Mouse (Mus musculus) heart, embryonic 12.5 days (tissue): ENCODE measurements at regions not wholly inside any gene's neighbourhood (a gene's known extent, or its start where the extent isn't known, plus 50 kb on each side); places are given as distances from the start of the nearest gene placed in this dataset.
A peak's percentile ranks its signal among the peaks of the same experiment; 100 is the strongest.

Experiments
- ATAC-seq: fragments of 200-750 bp; cut with Nextera tagmentation; 2 replicates; pipeline ENCODE4 v1.8.0; 2017; ENCODE audit warnings: moderate TSS enrichment, moderate library complexity; ENCODE audit not compliant: insufficient number of reproducible peaks, low FRiP score
- H3K27ac ChIP-seq: fragments of 300-500 bp; sonication (generic); 2 replicates; pipeline ENCODE4 v1.5.1; 2016; ENCODE audit warnings: mild to moderate bottlenecking, moderate library complexity; ENCODE audit not compliant: poor library complexity, severe bottlenecking
- H3K27me3 ChIP-seq: fragments of 300-500 bp; sonication (generic); replicated peaks from 2 replicates; pipeline ENCODE4 v1.6.1; 2016; ENCODE audit warnings: mild to moderate bottlenecking, moderate library complexity
- H3K36me3 ChIP-seq: fragments of 300-500 bp; sonication (generic); 2 replicates; pipeline ENCODE4 v1.6.1; 2016; ENCODE audit warnings: mild to moderate bottlenecking, moderate library complexity
- H3K4me1 ChIP-seq: fragments of 300-500 bp; sonication (generic); replicated peaks from 2 replicates; pipeline ENCODE4 v1.6.1; 2016; ENCODE audit warnings: mild to moderate bottlenecking
- H3K4me2 ChIP-seq: fragments of 300-500 bp; sonication (generic); 2 replicates; pipeline ENCODE4 v1.6.1; 2016; ENCODE audit warnings: mild to moderate bottlenecking, moderate library complexity
- H3K4me3 ChIP-seq: fragments of 300-500 bp; sonication (generic); 2 replicates; pipeline ENCODE4 v1.5.1; 2016; ENCODE audit warnings: mild to moderate bottlenecking
- H3K9ac ChIP-seq: fragments of 300-500 bp; sonication (generic); 2 replicates; pipeline ENCODE4 v1.6.1; 2016; ENCODE audit warnings: mild to moderate bottlenecking, moderate library complexity
- H3K9me3 ChIP-seq: fragments of 300-500 bp; sonication (generic); replicated peaks from 2 replicates; pipeline ENCODE4 v1.6.1; 2016; ENCODE audit warnings: mild to moderate bottlenecking, moderate library complexity
- WGBS: fragments of 180-500 bp; shearing (Covaris S2); methylation state at CpG from one replicate; pipeline ENCODE4 v1.1.7; 2016; 5-methylcytosine and 5-hydroxymethylcytosine counted together

GRCm38 (mm10) chr15:33924094-33924890 lies 433.4 kb downstream of the 9430069I07Rik start:
- Histone ChIP-seq H3K4me1 (no peaks in the 10 kb centered on the region), H3K9me3 (no peaks in the 10 kb centered on the region), H3K36me3 (no peaks in the 10 kb centered on the region), H3K27ac (no peak overlapping the region), H3K4me3 (no peak overlapping the region), H3K27me3 (no peaks in the 10 kb centered on the region), H3K9ac (no peak overlapping the region), H3K4me2 (no peak overlapping the region)
- no peak for ATAC-seq
- WGBS, result 75% methylated on average over 5 of the region's 5 CpGs

GRCm38 (mm10) chr15:33914891-33915290 lies 442.8 kb downstream of the 9430069I07Rik start:
- Histone ChIP-seq H3K36me3 (no peaks in the 10 kb centered on the region), H3K4me2 (no peak overlapping the region), H3K9me3 (no peaks in the 10 kb centered on the region), H3K4me1 (no peaks in the 10 kb centered on the region), H3K27me3 (no peaks in the 10 kb centered on the region), H3K9ac (no peak overlapping the region), H3K4me3 (no peak overlapping the region), H3K27ac (no peak overlapping the region)
- 66% methylated on average over 1 of the region's 1 CpGs for WGBS
- ATAC-seq, result no peak

GRCm38 (mm10) chr15:33906727-33907479 lies 450.8 kb downstream of the 9430069I07Rik start:
- 0 out of 2 replicates have a peak, but pooled peaks cover 3% of the 10 kb centered on the region for H3K9me3 ChIP-seq
- no peaks in the 10 kb centered on the region for H3K36me3 ChIP-seq
- 54% methylated on average over 5 of the region's 5 CpGs for WGBS

GRCm38 (mm10) chr15:33896076-33896475 lies 461.6 kb downstream of the 9430069I07Rik start:
- H3K9ac ChIP-seq, result no peak overlapping the region
- no peak overlapping the region for H3K4me2 ChIP-seq
- H3K4me3 ChIP-seq, result no peak overlapping the region
- no peak overlapping the region for H3K27ac ChIP-seq
- H3K9me3 ChIP-seq, result no peaks in the 10 kb centered on the region
- 87% methylated on average over 2 of the region's 2 CpGs for WGBS
- no peaks in the 10 kb centered on the region for H3K4me1 ChIP-seq
- H3K27me3 ChIP-seq, result no peaks in the 10 kb centered on the region
- no peaks in the 10 kb centered on the region for H3K36me3 ChIP-seq
- no peak for ATAC-seq

More at GRCm38 (mm10) chr15:33906727-33907479, 450.8 kb downstream of the 9430069I07Rik start:
- H3K4me2 ChIP-seq, result no peak overlapping the region
- no peak overlapping the region for H3K9ac ChIP-seq
- no peaks in the 10 kb centered on the region for H3K27me3 ChIP-seq
- H3K4me1 ChIP-seq, result no peaks in the 10 kb centered on the region
- no peak overlapping the region for H3K4me3 ChIP-seq
- no peak overlapping the region for H3K27ac ChIP-seq
- no peak for ATAC-seq

GRCm38 (mm10) chr15:33890606-33891005 lies 467.1 kb downstream of the 9430069I07Rik start:
- no peak overlapping the region for H3K9ac ChIP-seq
- H3K27me3 ChIP-seq, result no peaks in the 10 kb centered on the region
- 91% methylated on average over 4 of the region's 4 CpGs for WGBS
- no peak overlapping the region for H3K4me3 ChIP-seq
- no peaks in the 10 kb centered on the region for H3K4me1 ChIP-seq
- H3K36me3 ChIP-seq, result no peaks in the 10 kb centered on the region
- H3K9me3 ChIP-seq, result no peaks in the 10 kb centered on the region
- ATAC-seq, result no peak
- no peak overlapping the region for H3K27ac ChIP-seq
- H3K4me2 ChIP-seq, result no peak overlapping the region

GRCm38 (mm10) chr15:33888865-33889368 lies 468.8 kb downstream of the 9430069I07Rik start:
- no peaks in the 10 kb centered on the region for H3K36me3 ChIP-seq
- H3K9ac ChIP-seq, result no peak overlapping the region
- 66% methylated on average over 1 of the region's 1 CpGs for WGBS
- no peak overlapping the region for H3K4me3 ChIP-seq
- no peak overlapping the region for H3K4me2 ChIP-seq
- H3K27me3 ChIP-seq, result no peaks in the 10 kb centered on the region
- H3K4me1 ChIP-seq, result no peaks in the 10 kb centered on the region
- no peaks in the 10 kb centered on the region for H3K9me3 ChIP-seq
- no peak for ATAC-seq
- no peak overlapping the region for H3K27ac ChIP-seq

- peak; percentile 77 for ATAC-seq
- no peaks in the 10 kb centered on the region for H3K36me3 ChIP-seq
- H3K4me1 ChIP-seq, result no peaks in the 10 kb centered on the region
- WGBS, result 42% methylated on average over 3 of the region's 3 CpGs
- no peak overlapping the region for H3K4me2 ChIP-seq
- H3K9me3 ChIP-seq, result peaks cover 4% of the 10 kb centered on the region
- no peak overlapping the region for H3K4me3 ChIP-seq
- no peak overlapping the region for H3K9ac ChIP-seq
- H3K27ac ChIP-seq, result peak overlapping the region; percentile 55
- H3K27me3 ChIP-seq, result no peaks in the 10 kb centered on the region
Observed at GRCm38 (mm10) chr15:33862224-33862752, 495.4 kb downstream of the 9430069I07Rik start.

GRCm38 (mm10) chr15:33825435-33826088 lies 532.1 kb downstream of the 9430069I07Rik start:
- Histone ChIP-seq H3K9ac (no peak overlapping the region), H3K4me3 (no peak overlapping the region), H3K9me3 (no peaks in the 10 kb centered on the region), H3K27me3 (no peaks in the 10 kb centered on the region), H3K4me1 (no peaks in the 10 kb centered on the region), H3K27ac (no peak overlapping the region), H3K4me2 (no peak overlapping the region), H3K36me3 (no peaks in the 10 kb centered on the region)
- 87% methylated on average over 1 of the region's 1 CpGs for WGBS
- no peak for ATAC-seq

- H3K4me3 ChIP-seq, result no peak overlapping the region
- ATAC-seq, result no peak
- no peak overlapping the region for H3K9ac ChIP-seq
- H3K36me3 ChIP-seq, result no peaks in the 10 kb centered on the region
- H3K4me1 ChIP-seq, result no peaks in the 10 kb centered on the region
- no peak overlapping the region for H3K4me2 ChIP-seq
- WGBS, result 64% methylated on average over 3 of the region's 3 CpGs
- no peaks in the 10 kb centered on the region for H3K9me3 ChIP-seq
- H3K27me3 ChIP-seq, result no peaks in the 10 kb centered on the region
- H3K27ac ChIP-seq, result no peak overlapping the region
Observed at GRCm38 (mm10) chr15:33824826-33825225, 532.8 kb downstream of the 9430069I07Rik start.

GRCm38 (mm10) chr15:33780960-33781359 lies 576.7 kb downstream of the 9430069I07Rik start:
- no peak overlapping the region for H3K9ac ChIP-seq

GRCm38 (mm10) chr15:33759496-33759895 lies 598.2 kb downstream of the 9430069I07Rik start:
- ATAC-seq, result no peak
- Histone ChIP-seq H3K9ac (no peak overlapping the region), H3K4me2 (no peak overlapping the region), H3K4me1 (0 out of 2 replicates have a peak, but pooled peaks cover 2% of the 10 kb centered on the region), H3K9me3 (no peaks in the 10 kb centered on the region), H3K27me3 (no peaks in the 10 kb centered on the region), H3K36me3 (no peaks in the 10 kb centered on the region), H3K27ac (no peak overlapping the region), H3K4me3 (no peak overlapping the region)
- 35% methylated on average over 6 of the region's 6 CpGs for WGBS

More at GRCm38 (mm10) chr15:33780960-33781359, 576.7 kb downstream of the 9430069I07Rik start:
- Histone ChIP-seq H3K4me3 (no peak overlapping the region), H3K27me3 (no peaks in the 10 kb centered on the region), H3K27ac (no peak overlapping the region), H3K4me2 (no peak overlapping the region), H3K4me1 (no peaks in the 10 kb centered on the region), H3K36me3 (no peaks in the 10 kb centered on the region), H3K9me3 (0 out of 2 replicates have a peak, but pooled peaks cover 2% of the 10 kb centered on the region)
- ATAC-seq, result no peak
- WGBS, result 74% methylated on average over 2 of the region's 2 CpGs
